Mouse (Mus musculus) CH12F3 (cell line): ENCODE data around the gene Vsig10.
"Not testable (repeated sequence)": the region's sequence is repeated elsewhere in the genome, so short reads cannot be mapped to it uniquely, and the experiment has no call there.

Experiments
- in situ Hi-C: fragments of 300-500 bp; cut with MboI; formaldehyde crosslinking; loops from 2 replicates; pipeline ENCODE4 v1.14.3; 2020; ENCODE audit warnings: low sequenced_read_pairs

Vsig10 gene

DNA sequence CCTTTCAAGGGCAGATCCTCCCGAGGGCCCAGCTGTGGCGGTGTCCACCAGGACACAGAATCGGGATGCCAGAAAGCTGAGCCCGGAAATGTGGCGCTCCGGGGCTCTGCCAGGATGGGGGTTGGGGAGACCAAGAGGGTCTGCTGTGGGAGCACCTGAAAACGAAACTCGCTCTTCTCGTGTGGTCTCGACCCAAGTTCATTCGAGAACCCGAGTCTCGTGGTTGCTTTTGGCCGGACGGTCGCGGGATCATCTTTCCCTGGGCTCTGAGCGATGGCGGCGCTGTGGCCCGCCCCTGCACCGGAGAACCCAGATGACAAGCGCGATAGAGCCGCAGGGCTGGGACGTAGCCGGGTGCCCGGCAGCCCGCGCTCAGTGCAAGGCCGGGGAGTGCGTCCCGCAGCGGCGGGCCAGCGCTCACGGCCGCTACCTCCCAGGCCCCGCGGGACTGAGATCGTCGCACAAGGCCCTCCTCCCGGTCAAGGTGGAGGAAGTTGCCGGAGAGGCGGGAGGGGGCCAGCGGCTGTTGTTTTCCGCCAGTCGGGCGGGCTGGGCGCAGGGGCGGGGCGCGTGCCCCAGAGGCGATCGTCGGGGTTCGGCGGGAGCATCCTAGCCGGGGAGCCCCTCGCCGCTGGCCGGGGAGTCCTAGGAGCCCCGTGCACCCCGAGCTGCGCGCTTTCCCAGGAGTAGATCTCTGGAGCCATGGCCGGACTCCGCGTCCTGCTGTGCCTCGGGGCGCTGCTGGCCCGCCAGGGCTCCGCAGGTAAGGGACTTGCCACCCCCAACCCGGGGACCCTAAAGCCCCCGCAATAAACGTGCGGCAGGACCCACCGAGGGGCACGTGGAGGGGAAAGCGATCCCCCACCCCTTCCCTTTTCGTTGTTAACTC, at the start of gene Vsig10:
Gene Vsig10 (plus strand): TSS at position 343 of the 889 bp plus-strand sequence.
- in situ Hi-C loops, result no loop called here

- in situ Hi-C loops, result no loop called here
Observed at GRCm38 (mm10) chr5:117269395-117269794, 49.5 kb upstream of the Vsig10 start.

GRCm38 (mm10) chr5:117271945-117272344, 46.9 kb upstream of the Vsig10 start:
- in situ Hi-C loops, result no loop called here

DNA sequence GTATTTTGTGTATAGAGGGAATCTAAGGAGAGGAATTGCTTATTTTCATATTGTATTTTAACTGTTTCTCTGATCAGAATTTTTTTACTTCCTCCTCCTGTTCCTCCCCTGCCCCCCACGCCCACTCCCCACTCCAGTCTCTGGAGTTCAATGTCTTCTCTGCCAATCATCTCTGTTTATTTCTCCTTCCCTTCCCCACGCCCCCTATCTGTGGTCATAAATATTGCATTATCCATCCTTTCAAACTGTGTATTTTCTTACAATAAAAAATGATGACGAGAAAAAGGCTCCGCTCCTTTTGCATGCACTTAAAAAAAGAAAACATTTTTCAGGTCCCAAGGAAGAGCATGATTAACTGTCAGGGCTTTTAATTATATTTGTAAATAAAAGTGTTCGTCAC, 44.1 kb upstream of the Vsig10 start:
- in situ Hi-C loops, result no loop called here

DNA sequence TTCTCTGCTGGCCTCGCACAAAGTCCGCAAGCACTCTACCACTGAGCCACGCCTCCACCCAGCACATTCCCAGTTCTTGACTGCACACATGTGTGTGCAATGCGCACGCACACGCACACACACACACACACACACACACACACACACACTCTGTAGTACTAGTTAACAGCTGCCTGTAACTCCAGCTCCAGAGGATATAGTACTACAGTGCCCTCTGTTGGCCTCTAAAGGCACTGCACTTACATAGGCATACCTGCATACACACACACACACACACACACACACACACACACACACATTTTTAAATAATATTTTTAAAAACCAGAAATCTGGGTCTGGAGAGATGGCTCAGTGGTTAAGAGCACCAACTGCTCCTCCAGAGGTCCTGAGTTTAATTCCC, 41.1 kb upstream of the Vsig10 start:
- in situ Hi-C loops, result no loop called here

- in situ Hi-C loops, result no loop called here
Observed at GRCm38 (mm10) chr5:117278809-117279668, 39.8 kb upstream of the Vsig10 start.

DNA sequence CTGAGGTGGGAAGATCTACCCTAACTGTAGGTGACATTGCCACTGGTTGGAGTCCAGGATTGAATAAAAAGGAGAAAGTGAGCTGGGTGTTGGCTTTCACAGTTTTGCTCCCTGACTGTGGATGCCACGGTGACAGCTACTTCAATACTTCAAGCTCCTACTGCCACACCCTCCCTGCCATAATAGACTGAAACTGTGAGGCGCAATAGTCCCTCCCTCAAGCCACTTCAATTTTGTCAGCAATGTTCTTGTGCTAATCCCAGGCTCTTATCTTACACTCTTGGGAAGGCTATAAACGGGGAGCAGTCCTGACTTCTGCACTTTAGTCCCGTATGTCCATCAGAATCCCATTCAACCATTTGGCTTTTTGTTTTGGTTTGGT, 39.2 kb upstream of the Vsig10 start:
- in situ Hi-C loops, result no loop called here

- in situ Hi-C loops, result no loop called here
Observed at GRCm38 (mm10) chr5:117281536-117281935, 37.3 kb upstream of the Vsig10 start.

- in situ Hi-C loops, result no loop called here
Observed at GRCm38 (mm10) chr5:117282360-117282759, 36.5 kb upstream of the Vsig10 start.

DNA sequence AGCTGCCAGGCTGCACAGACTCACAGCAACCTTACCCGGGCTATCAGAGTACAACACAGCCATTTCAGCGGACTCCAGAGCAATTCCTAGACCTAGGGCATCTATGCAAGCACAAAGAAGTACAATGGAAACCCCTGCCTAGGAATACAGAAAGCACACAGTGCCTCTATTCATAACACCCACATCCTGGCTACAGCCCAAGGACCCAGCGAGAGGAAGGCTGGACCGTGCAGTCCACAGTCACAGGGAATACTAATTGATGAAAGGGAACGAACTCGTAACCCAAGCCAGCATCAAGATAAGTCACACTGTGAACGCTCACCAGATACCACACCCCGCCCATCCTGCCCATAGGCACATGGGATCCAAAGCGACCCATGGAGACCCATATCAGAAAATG, 34.9 kb upstream of the Vsig10 start:
- in situ Hi-C loops, result no loop called here

- in situ Hi-C loops, result no loop called here
Observed at GRCm38 (mm10) chr5:117284682-117285081, 34.2 kb upstream of the Vsig10 start.

GRCm38 (mm10) chr5:117285266-117285665, 33.6 kb upstream of the Vsig10 start:
- in situ Hi-C loops, result no loop called here

DNA sequence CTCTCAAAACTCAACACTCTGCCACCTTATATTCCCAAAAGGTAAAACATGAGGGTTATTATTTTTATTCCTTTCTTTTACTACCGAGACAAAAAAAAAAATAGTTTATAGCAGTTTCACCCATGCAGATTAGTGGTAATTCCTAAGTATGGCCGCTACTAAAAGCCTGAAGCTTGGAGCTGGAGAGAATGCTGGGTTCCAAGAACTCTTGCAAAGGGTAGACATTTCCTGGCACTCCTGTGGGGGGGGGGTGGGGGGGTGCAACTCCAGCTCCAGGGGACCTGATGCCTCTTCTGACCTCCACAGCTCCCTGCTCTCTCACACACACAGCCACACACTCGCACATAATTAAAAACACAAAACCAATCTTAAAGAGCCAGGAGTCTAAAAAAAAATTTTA, 32.6 kb upstream of the Vsig10 start:
- in situ Hi-C loops, result no loop called here

- in situ Hi-C loops, result no loop called here
Observed at GRCm38 (mm10) chr5:117286831-117287822, 31.8 kb upstream of the Vsig10 start, which contains the start of gene Pebp1. Pebp1 (minus strand) TSS chr5:117287625.

GRCm38 (mm10) chr5:117289646-117290045, 29.2 kb upstream of the Vsig10 start:
- in situ Hi-C loops, result no loop called here

- in situ Hi-C loops, result no loop called here
Observed at GRCm38 (mm10) chr5:117290081-117290480, 28.8 kb upstream of the Vsig10 start.

DNA sequence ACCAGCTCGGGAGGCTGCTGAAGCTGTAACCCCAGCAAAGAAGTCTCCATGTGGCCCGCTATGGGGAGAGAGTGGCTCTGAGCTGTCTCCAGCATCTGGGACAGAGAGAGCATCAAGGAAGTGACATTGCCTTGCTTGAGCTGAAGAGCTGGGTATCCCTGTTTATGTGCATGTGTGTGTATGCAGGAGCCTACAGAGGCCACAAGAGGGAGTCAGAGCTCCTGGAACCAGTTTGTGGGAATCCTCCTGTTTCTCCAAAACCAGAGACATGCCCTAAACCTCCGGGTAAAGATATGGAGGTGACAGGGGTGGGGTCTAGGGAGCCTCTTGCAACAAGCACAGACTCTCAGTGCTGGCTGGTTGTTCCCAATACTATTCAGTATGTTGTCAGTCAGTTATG, 27.6 kb upstream of the Vsig10 start:
- in situ Hi-C loops, result no loop called here

DNA sequence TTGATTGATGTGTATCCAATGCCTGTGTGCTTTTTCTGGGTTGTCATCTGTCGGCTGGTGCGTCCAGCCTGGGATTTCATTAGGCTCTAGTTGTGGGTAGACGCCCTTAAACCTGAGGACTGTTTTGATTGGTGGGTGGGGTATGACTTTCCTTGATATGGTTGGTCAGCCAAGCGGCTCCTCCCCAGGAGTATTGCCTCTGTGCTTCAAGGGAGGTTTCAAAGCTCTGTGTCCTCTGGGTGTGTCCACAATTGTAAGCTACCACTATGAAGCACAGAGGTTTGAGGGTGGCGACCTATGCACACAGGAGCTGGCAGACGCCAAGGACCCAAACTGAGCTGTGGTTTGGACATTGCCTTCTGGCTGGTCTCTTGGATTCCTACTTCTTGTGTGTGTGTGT, 26.3 kb upstream of the Vsig10 start:
- in situ Hi-C loops, result no loop called here

DNA sequence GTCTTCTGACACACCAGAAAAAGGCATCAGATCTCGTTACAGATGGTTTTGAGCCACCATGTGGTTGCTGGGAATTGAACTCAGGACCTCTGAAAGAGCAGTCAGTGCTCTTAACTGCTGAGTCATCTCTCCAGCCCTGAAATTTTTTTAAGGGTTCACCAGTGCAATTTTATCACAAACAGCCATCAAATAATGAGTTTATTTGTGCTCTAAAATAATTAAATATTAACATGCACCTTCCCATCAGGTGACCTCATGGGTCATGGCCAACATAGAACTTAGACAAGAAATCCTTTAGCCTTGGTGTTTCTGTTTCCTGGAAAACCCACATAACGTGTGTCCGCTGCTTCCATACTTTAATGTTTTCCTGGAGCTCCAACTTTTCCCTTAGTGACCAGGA, 25.1 kb upstream of the Vsig10 start:
- in situ Hi-C loops, result not testable (repeated sequence)

DNA sequence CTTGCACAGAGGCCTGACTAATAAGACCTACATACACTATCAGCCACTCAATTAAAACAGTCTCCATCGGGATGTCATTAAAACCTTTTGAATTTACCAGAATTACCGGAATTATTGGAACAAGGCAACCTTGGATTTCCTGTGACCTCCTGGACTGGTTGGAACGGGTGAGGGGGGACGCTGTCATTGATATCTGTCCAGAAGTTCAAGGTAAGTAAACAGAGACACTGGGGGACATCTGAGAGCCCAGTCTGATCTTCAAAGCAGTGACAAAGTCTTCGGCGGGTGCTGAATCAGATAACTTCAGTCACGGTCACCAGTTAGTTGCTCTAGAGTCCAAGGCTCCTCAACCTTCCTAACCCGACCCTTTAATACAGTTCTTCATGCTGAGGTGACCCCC, 23.9 kb upstream of the Vsig10 start:
- in situ Hi-C loops, result no loop called here

- in situ Hi-C loops, result no loop called here
Observed at GRCm38 (mm10) chr5:117302899-117303298, 16.0 kb upstream of the Vsig10 start.
